Mouse (Mus musculus) midbrain, embryonic 13.5 days (tissue): ENCODE results near the gene St13. TPM values are rescaled to one million over a fixed set of nuclear protein-coding genes. Genes with fewer than 3 reads are reported as not detected.
A peak's percentile ranks its signal among the peaks of the same experiment; 100 is the strongest.
"Not testable (repeated sequence)": the region's sequence is repeated elsewhere in the genome, so short reads cannot be mapped to it uniquely, and the experiment has no call there.

Source experiments
- ATAC-seq: fragments of 200-750 bp; cut with Nextera tagmentation; 2 replicates; pipeline ENCODE4 v1.8.0; 2017; ENCODE audit warnings: mild to moderate bottlenecking, moderate TSS enrichment, moderate library complexity
- H3K27ac ChIP-seq: fragments of 300-500 bp; sonication (generic); 2 replicates; pipeline ENCODE4 v1.5.1; 2015; ENCODE audit warnings: inconsistent platforms, mild to moderate bottlenecking, moderate library complexity
- H3K27me3 ChIP-seq: fragments of 300-500 bp; sonication (generic); 2 replicates; pipeline ENCODE4 v1.6.1; 2015; ENCODE audit warnings: mild to moderate bottlenecking, inconsistent platforms
- H3K36me3 ChIP-seq: fragments of 300-500 bp; sonication (generic); 2 replicates; pipeline ENCODE4 v1.6.1; 2015; ENCODE audit warnings: mild to moderate bottlenecking, inconsistent platforms
- H3K4me1 ChIP-seq: fragments of 300-500 bp; sonication (generic); replicated peaks from 2 replicates; pipeline ENCODE4 v1.6.1; 2015; ENCODE audit warnings: inconsistent platforms
- H3K4me2 ChIP-seq: fragments of 300-500 bp; sonication (generic); replicated peaks from 2 replicates; pipeline ENCODE4 v1.6.1; 2015; ENCODE audit warnings: moderate library complexity, mild to moderate bottlenecking, inconsistent platforms
- H3K4me3 ChIP-seq: fragments of 300-500 bp; sonication (generic); replicated peaks from 2 replicates; pipeline ENCODE4 v1.5.1; 2015; ENCODE audit warnings: mild to moderate bottlenecking, inconsistent platforms
- H3K9ac ChIP-seq: fragments of 300-500 bp; sonication (generic); replicated peaks from 2 replicates; pipeline ENCODE4 v1.6.1; 2015; ENCODE audit warnings: mild to moderate bottlenecking, inconsistent platforms
- H3K9me3 ChIP-seq: fragments of 300-500 bp; sonication (generic); 2 replicates; pipeline ENCODE4 v1.6.1; 2016; ENCODE audit warnings: mild to moderate bottlenecking, inconsistent platforms
- WGBS: fragments of 180-500 bp; shearing (Covaris S2); methylation state at CpG from one replicate; pipeline ENCODE4 v1.1.7; 2015; 5-methylcytosine and 5-hydroxymethylcytosine counted together
- polyA plus RNA-seq: library from polyadenylated mRNA; unstranded; fragments of >200 nt; fragmentation: Nextera tagmentation; extraction: Ambion mirVana; gene quantifications from 2 replicates; pipeline ENCODE4 v1.2.1, GENCODE M21; 2015

The St13 gene
- polyA plus RNA-seq: 182 and 203 TPM in 2 replicates

- Histone ChIP-seq H3K4me1 (peaks cover 34% of the 10 kb centered on the region), H3K27ac (peak within 1 kb of the TSS; percentile 95), H3K4me2 (peak within 1 kb of the TSS; percentile 75), H3K9me3 (no peaks in the 10 kb centered on the region), H3K9ac (peak within 1 kb of the TSS; percentile 95), H3K27me3 (no peaks in the 10 kb centered on the region), H3K36me3 (no peaks in the 10 kb centered on the region), H3K4me3 (peak within 1 kb of the TSS; percentile 93)
- ATAC-seq: peak; percentile 99
- under 1% methylated on average over 50 of the region's 50 CpGs for WGBS
Observed at GRCm38 (mm10) chr15:81399638-81400315, at the start of gene St13, which contains the start of gene Xpnpep3. St13 (minus strand) TSS chr15:81400077. Xpnpep3 (plus strand) TSS chr15:81400138.

- WGBS: 46% methylated on average over 3 of the region's 3 CpGs
- H3K27ac ChIP-seq: peak overlapping the region; percentile 51; the same call in 1 of the 2 replicates
- no peaks in the 10 kb centered on the region for H3K9me3 ChIP-seq
- H3K4me2 ChIP-seq: no peak overlapping the region
- peak; percentile 65; the same call in 1 of the 2 replicates for ATAC-seq
- 0 out of 2 replicates have a peak overlapping the region, but pooled peaks have one; percentile 7 for H3K9ac ChIP-seq
- peaks cover 31% of the 10 kb centered on the region for H3K36me3 ChIP-seq
- H3K4me1 ChIP-seq: peaks cover 4% of the 10 kb centered on the region; the same call in 1 of the 2 replicates
- H3K4me3 ChIP-seq: no peak overlapping the region
- no peaks in the 10 kb centered on the region for H3K27me3 ChIP-seq
Observed at GRCm38 (mm10) chr15:81448463-81448862, 48.6 kb upstream of the St13 start.

- Histone ChIP-seq H3K9me3 (no peaks in the 10 kb centered on the region), H3K4me2 (no peak overlapping the region), H3K27ac (no peak overlapping the region), H3K4me1 (no peaks in the 10 kb centered on the region), H3K36me3 (peaks cover 26% of the 10 kb centered on the region), H3K9ac (no peak overlapping the region), H3K4me3 (no peak overlapping the region), H3K27me3 (no peaks in the 10 kb centered on the region)
- no peak for ATAC-seq
Observed at GRCm38 (mm10) chr15:81439236-81439635, 39.4 kb upstream of the St13 start.

DNA sequence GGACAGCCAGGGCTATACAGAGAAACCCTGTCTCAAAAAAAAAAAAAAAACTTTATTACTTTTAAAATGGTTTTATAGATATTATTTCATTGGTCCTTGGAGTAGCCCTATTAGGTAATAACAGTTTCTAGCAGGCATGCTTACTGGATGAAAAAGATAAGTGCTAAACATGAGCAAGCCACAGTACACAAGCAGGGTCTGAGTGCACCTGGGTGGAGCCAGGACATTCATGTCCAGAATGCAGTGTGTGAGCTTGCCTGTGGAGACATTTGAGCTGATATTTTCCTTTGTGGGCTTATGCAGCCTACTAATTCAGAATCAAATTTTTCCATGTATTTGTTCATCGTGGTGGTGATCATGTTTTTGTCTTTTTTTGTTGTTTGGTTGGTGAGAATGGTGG lies 38.5 kb upstream of the St13 start:
- peaks cover 21% of the 10 kb centered on the region for H3K36me3 ChIP-seq
- H3K9ac ChIP-seq: no peak overlapping the region
- H3K9me3 ChIP-seq: no peaks in the 10 kb centered on the region
- H3K27me3 ChIP-seq: no peaks in the 10 kb centered on the region
- no peaks in the 10 kb centered on the region for H3K4me1 ChIP-seq
- 93% methylated on average over 1 of the region's 1 CpGs for WGBS
- no peak overlapping the region for H3K4me2 ChIP-seq
- H3K27ac ChIP-seq: no peak overlapping the region
- no peak overlapping the region for H3K4me3 ChIP-seq
- ATAC-seq: no peak

DNA sequence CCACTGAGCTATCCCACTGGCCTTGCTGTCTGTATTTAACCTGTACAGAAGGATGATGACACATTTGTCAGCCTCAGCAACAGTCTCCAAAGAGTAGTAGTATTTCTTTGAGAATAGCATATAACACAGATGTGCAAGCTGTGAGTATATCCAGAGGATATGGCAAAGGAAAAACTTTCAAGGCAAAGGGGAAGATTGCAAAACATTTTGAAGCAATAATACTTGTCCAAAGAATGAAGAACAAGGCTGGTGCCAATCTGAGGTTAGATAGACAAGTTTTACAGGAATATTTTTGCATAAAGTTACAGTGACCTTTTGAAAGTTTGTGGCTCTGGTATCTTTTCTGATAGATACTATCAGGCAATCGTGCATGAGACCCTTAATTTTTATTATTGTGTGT lies 31.3 kb upstream of the St13 start:
- H3K4me1 ChIP-seq: no peaks in the 10 kb centered on the region
- no peak overlapping the region for H3K4me2 ChIP-seq
- no peaks in the 10 kb centered on the region for H3K27me3 ChIP-seq
- ATAC-seq: no peak
- no peak overlapping the region for H3K9ac ChIP-seq
- H3K36me3 ChIP-seq: peaks cover 33% of the 10 kb centered on the region
- no peak overlapping the region for H3K4me3 ChIP-seq
- WGBS: 93% methylated on average over 1 of the region's 1 CpGs
- no peaks in the 10 kb centered on the region for H3K9me3 ChIP-seq
- no peak overlapping the region for H3K27ac ChIP-seq

DNA sequence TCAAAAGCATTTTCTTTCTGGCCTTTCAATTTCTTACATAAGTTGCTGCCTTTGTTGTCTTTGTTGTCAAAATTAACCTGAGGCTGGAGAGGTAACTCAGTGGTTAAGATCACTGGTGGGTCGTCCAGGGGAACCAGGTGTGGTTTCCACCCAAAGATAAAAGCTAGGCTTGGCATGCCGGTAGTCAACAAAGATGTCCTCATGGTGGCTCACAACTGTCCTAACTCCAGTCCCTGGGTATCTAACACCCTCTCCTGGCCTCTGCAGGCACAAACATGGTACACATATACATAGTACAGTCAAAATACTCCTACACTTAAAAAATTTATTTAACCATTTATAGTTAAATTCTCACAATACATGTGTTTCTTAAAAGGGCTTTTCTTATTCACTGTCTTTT lies 28.1 kb upstream of the St13 start:
- Histone ChIP-seq H3K9me3 (no peaks in the 10 kb centered on the region), H3K4me1 (no peaks in the 10 kb centered on the region), H3K36me3 (peaks cover 31% of the 10 kb centered on the region), H3K4me2 (no peak overlapping the region), H3K27me3 (no peaks in the 10 kb centered on the region), H3K4me3 (no peak overlapping the region), H3K9ac (no peak overlapping the region), H3K27ac (no peak overlapping the region)
- WGBS: 94% methylated on average over 2 of the region's 2 CpGs
- no peak for ATAC-seq

DNA sequence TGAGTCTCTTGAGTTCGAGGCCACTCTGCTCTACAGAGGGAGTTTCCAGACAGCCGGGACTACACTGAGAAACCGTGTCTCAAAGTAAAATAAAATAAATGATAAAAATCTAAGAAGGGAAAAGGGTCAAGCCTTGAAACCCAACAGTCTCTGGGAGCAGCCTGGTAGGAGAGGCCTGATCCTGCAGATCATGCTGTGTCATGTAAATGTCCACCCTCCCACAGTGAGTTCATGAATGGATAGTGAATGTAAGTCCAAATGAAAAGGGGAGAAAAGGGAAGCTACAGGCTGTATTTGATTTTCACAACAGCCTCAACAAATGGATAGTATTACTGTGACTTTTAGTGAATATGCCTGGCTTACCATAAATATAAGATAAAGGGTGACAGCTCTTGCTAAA lies 25.4 kb upstream of the St13 start:
- H3K4me1 ChIP-seq: no peaks in the 10 kb centered on the region
- H3K4me3 ChIP-seq: no peak overlapping the region
- H3K36me3 ChIP-seq: peaks cover 16% of the 10 kb centered on the region
- WGBS: 87% methylated on average over 3 of the region's 3 CpGs
- no peak for ATAC-seq
- H3K27me3 ChIP-seq: no peaks in the 10 kb centered on the region
- H3K4me2 ChIP-seq: no peak overlapping the region
- no peaks in the 10 kb centered on the region for H3K9me3 ChIP-seq
- H3K27ac ChIP-seq: no peak overlapping the region
- no peak overlapping the region for H3K9ac ChIP-seq

DNA sequence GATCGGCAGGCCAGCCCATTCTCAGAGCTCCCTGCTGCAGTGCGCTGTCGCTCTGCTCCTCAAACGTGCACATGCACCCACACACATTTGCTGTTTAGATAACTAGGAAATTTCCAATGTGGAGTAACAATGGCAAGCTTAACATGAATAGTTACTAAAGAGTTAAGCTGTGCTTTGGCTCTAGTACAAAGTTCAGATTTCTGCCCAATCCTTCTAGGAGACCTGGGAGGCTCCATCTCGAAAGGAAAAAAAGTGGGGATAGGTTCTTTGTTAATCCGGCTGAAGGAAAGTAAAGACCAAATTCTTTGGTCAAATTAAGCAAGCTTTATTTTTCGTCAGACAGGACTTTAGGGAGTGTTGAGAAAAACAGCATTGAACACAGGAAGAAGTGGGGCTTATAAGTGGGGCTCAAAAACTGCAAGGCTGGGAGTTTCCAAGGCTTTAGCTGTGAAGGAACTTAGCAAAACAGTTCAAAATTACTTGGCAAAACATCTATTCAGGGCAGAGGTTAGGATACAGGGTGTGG lies 22.3 kb upstream of the St13 start:
- no peaks in the 10 kb centered on the region for H3K4me1 ChIP-seq
- no peak overlapping the region for H3K9ac ChIP-seq
- peaks cover 6% of the 10 kb centered on the region for H3K36me3 ChIP-seq
- no peak overlapping the region for H3K4me2 ChIP-seq
- no peak for ATAC-seq
- 74% methylated on average over 7 of the region's 7 CpGs for WGBS
- H3K27me3 ChIP-seq: no peaks in the 10 kb centered on the region
- no peak overlapping the region for H3K4me3 ChIP-seq
- H3K9me3 ChIP-seq: no peaks in the 10 kb centered on the region
- H3K27ac ChIP-seq: no peak overlapping the region

GRCm38 (mm10) chr15:81421454-81421853 lies 21.6 kb upstream of the St13 start:
- H3K4me1 ChIP-seq: peaks cover 6% of the 10 kb centered on the region; the same call in 1 of the 2 replicates
- ATAC-seq: no peak
- no peak overlapping the region for H3K9ac ChIP-seq
- H3K27ac ChIP-seq: no peak overlapping the region
- 63% methylated on average over 1 of the region's 1 CpGs for WGBS
- no peak overlapping the region for H3K4me3 ChIP-seq
- H3K36me3 ChIP-seq: peaks cover 4% of the 10 kb centered on the region; the same call in 1 of the 2 replicates
- H3K4me2 ChIP-seq: no peak overlapping the region
- H3K9me3 ChIP-seq: no peaks in the 10 kb centered on the region
- H3K27me3 ChIP-seq: no peaks in the 10 kb centered on the region

DNA sequence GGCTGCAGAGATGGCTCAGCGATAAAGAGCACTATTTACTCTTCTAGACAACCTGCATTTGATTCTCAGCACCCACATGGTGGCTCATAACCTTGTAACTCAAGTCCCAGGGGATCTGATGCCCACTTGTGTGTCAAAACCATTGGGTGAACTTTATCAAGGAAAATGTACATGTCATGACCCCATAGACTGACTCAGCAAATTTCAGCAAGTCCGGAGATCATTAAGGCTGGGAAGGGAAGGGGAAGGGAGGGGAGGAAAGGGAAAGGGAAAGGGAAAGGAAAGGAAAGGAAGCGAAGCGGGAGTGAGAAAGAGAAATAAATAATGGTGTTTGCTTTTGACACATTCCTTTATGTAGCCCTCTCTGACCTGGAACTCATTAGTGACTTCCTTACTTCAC lies 18.2 kb upstream of the St13 start:
- Histone ChIP-seq H3K4me3 (no peak overlapping the region), H3K27me3 (no peaks in the 10 kb centered on the region), H3K36me3 (peaks cover 4% of the 10 kb centered on the region; the same call in 1 of the 2 replicates), H3K9ac (no peak overlapping the region), H3K27ac (no peak overlapping the region), H3K9me3 (no peaks in the 10 kb centered on the region), H3K4me1 (peaks cover 6% of the 10 kb centered on the region; the same call in 1 of the 2 replicates), H3K4me2 (no peak overlapping the region)
- WGBS: 94% methylated on average over 4 of the region's 4 CpGs
- no peak for ATAC-seq

- H3K4me1 ChIP-seq, H3K27me3 ChIP-seq, H3K9me3 ChIP-seq, H3K36me3 ChIP-seq, H3K27ac ChIP-seq, ATAC-seq: not testable (repeated sequence)
- Histone ChIP-seq H3K4me2 (peak overlapping the region; percentile 46), H3K9ac (peak overlapping the region; percentile 28; the same call in 1 of the 2 replicates), H3K4me3 (peak overlapping the region; percentile 9)
- 8% methylated on average over 22 of the region's 22 CpGs for WGBS
Observed at GRCm38 (mm10) chr15:81416763-81417310, 17.0 kb upstream of the St13 start.

GRCm38 (mm10) chr15:81408199-81408598 lies 8.3 kb upstream of the St13 start, which contains the start of gene Dnajb7:
Dnajb7 (minus strand) TSS chr15:81408299.
- 92% methylated on average over 1 of the region's 1 CpGs for WGBS
- Histone ChIP-seq H3K9me3 (no peaks in the 10 kb centered on the region), H3K27ac (no peak within 1 kb of the TSS), H3K9ac (no peak within 1 kb of the TSS), H3K36me3 (no peaks in the 10 kb centered on the region), H3K4me2 (no peak within 1 kb of the TSS), H3K4me3 (no peak within 1 kb of the TSS), H3K4me1 (no peaks in the 10 kb centered on the region), H3K27me3 (no peaks in the 10 kb centered on the region)
- no peak for ATAC-seq
